Mouse (Mus musculus): ENCODE measurements around the gene Coro6.

Coro6 gene

DNA sequence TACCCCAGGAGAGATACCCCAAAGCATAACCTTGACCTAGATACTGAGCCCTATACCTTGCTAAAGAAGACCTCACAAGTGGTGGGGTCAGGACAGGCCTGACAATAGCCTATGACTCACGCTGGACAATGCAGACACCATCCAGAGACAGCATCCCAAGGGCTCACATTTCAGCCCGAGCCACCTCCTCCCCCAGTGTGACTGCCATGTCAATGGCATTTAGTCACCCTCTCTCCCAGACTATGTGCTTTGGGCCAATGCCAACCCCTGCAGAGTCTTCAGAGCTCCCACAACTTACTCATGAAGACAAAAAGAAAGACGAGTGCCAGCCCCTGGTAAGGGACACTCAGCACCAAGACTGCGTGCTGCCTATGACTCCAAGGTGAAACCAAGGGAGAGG, 2.5 kb downstream of the Coro6 start:
- no peak for DNase-seq (ENCODE audit: low spot score in 2 of 2)

DNA sequence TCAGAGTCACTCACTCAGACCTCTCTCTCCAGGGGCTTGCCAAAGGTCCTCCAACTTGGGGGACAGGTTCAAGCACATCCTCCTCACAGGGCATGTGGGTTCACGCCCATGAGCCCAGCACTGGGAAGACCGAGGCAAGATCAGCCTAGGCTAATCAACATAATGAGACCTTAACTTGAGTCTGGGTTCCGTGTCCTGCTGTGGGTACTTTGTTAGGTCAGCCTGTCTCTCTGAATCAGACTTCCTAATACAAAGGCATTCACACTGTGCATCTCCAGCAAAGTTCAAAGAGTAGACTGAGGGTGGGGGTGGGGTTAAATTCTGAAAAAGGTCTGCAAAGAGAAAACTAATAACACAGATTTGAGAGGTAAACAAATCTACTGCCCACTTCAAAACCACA, 2.9 kb downstream of the Coro6 start:
- no peak for DNase-seq (ENCODE audit: low spot score in 2 of 2)

DNA sequence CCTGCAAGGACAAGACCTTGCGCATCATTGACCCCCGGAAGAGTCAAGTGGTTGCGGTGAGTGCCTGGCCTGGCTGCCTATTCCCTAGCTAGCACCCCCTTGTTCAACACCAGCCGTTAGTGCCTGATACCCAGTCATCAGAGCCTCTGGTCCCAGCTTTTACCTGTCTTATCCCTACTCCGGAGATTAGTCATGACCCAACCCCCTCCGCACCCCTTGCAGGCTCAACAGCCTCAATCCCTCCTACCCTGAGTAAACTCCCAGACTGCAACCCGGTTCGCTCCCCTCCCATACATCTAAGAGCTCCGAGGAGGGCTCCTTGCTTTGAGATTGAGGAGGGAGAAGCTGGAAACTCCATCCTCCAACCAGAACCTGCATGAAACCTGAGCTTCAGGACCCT, 4.3 kb downstream of the Coro6 start:
- DNase-seq (ENCODE audit: low spot score in 2 of 2) = no peak

DNA sequence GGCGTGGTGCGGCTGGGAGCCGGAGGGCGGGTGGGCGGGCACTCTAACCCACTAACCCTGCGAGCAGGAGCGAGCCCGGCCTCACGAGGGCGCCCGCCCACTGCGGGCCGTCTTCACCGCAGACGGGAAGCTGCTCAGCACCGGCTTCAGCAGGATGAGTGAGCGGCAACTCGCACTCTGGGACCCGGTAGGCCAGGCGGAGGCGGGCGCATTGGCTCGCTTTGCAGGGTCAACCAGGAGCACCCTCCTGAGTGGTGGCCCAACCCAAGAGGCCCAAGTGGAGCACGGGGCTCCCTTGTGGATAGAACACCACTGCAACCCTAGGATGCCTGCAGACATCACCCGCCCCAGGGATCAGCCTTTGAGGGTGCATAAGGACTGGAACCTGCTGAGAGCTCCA, 4.9 kb downstream of the Coro6 start:
- peak; percentile 71 to 78 for DNase-seq (ENCODE audit: low spot score in 2 of 2)

DNA sequence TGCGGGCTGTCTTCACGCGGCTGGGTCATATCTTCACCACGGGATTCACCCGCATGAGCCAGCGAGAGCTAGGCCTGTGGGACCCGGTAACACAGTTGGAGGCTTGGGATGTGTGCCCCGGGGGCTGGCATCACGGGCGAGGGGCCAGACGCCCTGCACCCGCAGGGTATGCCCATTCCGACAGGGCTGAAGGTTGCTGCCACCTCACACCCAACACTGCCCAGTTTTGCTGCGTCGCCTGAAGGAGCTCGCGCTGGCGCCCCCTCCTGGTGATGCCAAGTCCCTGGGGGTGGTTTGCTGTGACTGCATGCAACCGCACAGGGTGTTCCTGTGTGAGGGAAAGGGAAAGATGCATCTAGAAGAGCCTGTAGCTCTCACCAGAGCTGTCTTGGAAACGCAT, 5.6 kb downstream of the Coro6 start:
- DNase-seq (ENCODE audit: low spot score in 2 of 2) = peak; percentile 69 to 81

DNA sequence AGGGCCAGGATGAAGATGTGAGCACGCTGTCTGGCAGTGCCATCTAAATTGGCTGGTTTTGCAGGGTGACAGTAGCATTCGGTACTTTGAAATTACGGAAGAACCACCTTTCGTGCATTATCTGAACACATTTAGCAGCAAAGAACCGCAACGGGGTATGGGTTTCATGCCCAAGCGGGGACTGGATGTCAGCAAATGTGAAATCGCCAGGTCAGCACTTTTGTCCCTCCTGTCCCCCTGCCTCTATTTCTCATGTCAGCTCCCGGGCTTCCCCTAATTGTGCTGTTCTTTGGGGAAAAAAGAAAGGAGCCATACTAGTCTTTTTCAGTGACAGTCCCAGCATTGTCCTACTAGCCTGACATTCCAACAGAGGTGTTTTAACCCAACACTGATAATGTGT, 6.2 kb downstream of the Coro6 start:
- DNase-seq (ENCODE audit: low spot score in 2 of 2) = no peak

DNA sequence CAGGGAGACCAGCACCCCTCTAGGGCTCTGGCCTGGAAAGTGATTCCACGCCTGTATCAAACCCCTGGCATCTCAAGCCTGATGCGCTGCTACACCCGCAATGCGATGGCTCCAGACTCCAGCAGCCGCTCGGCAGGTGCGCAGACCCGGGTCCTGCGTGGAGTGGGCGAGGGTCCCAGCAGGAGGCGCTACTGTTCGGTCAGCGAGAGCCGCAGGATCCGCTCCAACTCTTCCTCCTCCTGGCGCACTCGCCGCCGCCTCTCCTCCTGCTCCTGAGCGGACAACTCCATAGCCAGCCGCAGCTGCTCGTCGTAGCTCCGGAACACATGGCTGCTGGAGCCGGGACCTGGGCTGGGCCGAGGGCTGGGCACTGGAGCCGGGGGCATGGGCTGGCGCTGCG, 9.2 kb downstream of the Coro6 start:
- DNase-seq (ENCODE audit: low spot score in 2 of 2) = no peak

DNA sequence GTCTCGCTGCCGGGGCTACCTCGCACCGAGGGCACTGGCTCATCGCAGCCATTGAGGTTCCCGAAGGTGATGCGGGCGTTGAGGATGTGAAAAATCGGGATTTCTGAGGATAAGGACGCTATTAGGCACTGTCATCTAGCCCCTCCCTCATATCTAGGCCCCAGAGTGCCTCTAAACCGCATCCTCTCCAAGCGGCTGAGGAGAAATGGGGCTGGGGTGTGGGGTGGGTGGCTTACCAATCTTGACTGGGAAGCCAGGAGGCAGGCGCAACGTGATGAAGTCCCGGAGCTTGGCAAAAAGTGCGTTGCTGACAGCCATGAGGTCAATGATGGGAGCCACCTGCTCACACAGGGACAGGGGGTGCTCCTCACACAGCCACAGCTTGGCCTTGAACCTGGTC, 10.6 kb downstream of the Coro6 start:
- DNase-seq (ENCODE audit: low spot score in 2 of 2) = no peak

DNA sequence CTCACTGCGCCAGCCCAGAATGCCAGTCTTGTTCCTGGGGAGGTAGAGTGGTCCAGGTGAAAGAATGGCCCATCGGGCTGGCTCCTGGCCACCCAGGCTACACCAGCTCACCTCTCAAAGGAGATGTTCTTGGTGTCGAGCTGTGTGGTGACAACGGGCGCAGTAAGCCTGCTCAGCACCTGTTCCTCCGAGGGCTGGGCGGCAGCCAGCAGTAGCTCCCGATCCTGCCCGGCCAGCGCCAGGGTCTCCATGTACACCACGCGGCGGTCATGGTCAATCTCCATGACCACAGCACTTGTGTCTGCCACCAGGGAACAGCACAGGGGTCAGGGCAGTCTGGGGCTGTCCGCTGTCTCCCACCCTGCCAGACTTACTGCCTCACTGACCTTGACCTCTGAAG, 14.0 kb downstream of the Coro6 start:
- DNase-seq (ENCODE audit: low spot score in 2 of 2) = no peak

DNA sequence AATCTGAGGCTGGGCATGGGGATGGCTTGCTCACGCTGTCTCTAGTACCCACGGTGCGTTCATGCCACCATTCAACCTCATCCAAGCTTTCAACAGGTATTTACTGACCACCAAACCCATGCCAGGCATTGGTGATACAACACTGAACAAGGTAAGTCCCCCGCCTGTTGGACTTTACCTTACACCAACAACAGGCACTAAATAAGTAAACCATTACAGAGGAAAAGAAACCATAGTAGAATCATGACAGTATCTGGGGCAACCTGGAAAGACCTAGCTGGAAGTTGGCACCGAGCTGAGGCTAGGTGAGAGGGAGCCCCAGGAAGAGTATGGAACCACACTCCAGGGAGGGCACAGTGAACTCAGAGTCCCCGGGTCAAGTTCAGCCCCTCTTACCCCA, 14.7 kb downstream of the Coro6 start:
- DNase-seq (ENCODE audit: low spot score in 2 of 2) = no peak

DNA sequence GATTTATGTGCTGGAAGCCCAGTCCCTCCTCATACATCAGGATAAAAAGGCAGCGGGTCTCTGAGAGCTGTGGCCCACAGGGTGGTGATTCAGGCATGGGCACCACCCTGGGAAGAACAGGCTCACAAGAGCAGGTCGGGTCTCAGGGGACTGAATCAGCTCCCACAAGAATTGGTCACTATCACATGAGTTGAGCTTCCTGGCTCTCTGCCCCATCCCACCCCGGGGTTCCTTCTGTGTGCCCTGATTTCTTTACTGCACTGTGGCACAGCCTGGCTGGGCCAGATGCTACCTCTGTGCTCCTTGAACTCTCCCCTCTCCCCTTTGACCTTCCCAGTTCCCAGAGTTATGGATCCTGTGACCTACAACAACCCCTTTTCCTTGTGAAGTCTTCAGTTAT, 20.8 kb downstream of the Coro6 start:
- DNase-seq (ENCODE audit: low spot score in 2 of 2) = no peak

DNA sequence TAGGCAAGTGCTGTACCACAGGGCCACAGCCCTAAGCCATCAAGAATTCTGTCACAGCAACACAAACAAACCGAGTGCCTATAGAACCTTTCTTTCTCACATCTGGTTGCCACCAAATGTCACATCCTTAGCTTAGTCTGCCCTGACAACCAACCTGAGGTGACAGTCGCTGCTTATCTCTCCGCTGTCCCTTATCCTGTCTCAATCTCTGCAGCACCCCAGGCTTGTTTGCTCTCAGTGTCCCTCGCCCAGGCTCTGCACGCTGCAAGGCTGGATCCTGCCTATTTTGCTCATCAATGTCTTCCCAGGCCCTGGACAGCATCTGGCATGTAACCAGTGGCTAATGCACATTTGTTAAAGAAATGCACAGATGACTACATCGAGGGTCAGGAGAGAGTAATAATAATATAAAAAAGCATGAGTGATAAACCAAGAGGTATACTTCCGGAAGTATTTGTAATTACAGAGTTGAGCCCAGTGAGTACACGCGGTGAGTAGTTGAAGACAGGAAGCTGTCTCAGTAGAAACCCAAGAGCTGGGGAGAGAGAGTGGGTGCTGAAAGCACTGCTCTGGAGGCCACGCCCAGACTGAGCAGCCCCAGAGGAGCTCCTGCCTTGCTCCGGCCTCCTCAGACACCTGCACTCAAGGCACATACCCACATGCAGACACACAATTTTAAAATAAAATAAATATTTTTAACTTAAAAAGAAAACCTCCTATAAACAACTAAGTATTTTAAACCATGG, 21.5 kb downstream of the Coro6 start:
- peak; percentile 37 to 52 for DNase-seq (ENCODE audit: low spot score in 2 of 2)

DNA sequence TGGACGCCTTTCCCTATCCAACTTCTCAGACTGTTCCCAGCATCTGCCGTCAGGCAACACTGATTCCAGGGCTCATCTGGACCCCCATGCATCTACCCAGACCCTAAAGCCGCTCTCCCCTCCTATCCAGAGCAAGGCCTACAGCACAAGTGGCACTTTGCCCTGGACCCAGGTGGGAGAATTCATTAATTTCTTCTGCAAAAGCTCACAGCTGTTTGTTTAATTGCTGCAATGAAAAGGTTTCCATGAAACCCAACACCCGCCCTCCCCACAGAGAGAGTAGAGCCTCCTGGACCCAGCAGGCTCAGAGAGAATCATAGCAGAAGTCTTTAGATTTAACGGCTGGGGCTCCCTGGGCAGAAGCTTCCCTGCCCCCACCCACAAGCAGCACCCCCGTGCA, 23.0 kb downstream of the Coro6 start:
- DNase-seq (ENCODE audit: low spot score in 2 of 2) = no peak

DNA sequence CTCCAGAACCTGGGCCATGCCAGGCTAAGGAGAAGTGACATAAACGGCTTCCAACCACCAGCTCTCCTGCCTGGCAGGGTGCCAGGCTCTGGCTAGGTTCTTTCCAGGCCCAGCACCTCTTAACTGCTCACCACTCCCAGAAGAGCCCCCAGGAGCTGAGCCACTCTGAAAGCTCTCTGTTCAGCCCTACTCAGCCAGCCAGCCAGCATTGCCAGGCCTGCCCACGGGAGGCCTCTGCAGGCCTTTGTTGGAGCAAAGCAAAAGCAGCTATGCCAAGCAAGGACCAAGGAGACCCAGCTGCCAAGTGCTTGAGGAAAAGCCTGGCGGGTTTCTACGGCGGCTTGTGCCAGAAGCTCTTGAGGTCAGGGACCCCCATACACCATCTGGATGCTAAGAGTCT, 24.6 kb downstream of the Coro6 start:
- DNase-seq (ENCODE audit: low spot score in 2 of 2) = no peak

DNA sequence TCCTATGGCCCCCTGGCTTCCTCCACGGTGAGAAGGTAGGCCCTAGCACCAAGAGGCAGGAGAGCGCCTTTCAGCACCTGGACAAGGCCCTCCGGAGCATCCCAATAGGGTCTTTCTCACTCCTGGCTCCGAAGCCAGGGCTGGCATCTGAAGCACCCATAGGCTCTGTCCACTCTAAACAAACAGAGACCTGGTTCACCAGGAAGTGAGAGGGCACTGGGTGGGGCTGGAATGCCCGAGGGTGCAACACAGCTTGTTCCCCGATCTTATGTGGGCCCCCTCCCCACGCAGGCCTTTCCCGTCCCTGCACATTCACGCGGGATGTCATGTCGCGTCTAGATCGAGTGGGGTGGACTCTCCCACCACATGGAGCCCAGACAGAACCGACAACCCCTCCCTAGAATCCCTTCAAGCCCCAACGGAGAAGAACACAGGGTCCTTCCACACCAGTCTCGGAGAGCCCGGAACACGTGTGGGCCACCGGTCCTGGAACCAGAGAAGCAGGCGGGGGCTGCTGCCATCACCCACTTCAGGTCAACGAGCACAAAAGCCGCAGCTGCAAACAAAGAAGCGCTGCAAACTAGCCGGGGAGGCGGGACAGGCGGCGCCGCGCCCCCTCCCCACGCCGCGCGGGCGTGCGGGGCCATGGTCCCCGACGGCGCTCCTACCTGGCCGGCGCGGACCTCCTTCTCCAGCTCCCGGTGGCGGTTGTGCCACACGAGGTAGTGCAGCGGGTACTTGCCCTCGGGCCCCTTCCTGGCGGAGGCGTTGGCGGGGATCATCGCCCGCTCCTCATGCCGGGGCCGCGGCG, 26.8 kb downstream of the Coro6 start:
- DNase-seq (ENCODE audit: low spot score in 2 of 2) = no peak

DNA sequence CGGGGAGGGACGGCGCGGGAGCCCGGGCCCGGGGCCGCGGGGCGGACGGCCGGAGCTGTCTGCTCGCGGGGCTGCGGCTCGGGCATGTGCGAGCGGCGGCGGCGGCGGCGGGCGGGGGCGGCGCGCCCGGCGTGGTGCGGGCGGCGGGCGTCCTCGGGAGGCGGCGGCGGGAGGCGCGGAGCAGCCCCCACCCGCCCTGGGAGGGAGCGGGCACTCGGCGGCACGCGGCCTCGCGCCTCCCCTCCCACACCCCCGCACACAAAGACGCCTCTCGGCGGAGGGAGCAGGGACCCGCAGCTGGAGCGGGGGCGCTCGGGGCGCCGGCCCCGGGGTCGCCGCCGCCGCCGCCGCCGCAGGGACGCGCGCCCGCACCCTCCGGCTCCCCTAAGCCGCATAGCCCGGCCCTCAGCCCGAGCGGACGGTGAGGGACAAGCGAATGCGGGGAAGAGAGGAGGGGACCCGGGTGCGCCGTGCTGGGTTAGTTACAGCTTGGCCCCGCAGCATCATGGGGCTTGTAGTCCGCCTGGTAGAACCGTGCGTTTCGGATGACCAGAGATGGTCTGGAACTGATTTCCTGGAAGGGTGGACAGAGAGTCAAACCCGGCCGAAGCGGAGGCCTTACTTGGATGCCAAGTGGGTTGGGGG, 27.5 kb downstream of the Coro6 start, which contains the start of gene Ankrd13b:
Gene Ankrd13b, minus strand, starts transcription at position 88 of the 645 bp plus-strand sequence.
- peak in 1 of 2 experiments; percentile 32 for DNase-seq (ENCODE audit: low spot score in 2 of 2)

DNA sequence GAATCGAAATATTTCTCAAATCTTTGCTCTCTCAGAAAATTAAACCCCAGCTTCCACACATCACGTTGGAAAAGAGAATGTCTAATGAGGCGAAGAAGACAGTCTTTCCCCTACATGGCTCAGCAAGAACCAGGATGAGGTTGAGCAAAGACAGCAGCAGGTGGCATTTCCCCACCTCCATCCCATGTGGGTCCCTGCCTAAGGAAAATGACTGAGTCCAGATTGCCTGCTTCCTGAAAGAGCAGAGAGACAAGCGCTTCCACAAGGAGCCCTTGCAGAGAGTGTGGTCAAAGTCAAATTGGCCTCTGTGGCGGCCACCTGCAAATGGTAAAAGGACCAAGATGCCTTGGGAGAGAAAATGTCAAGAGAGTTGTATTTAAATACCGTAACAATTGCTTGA, 28.2 kb downstream of the Coro6 start:
- DNase-seq (ENCODE audit: low spot score in 2 of 2) = no peak

DNA sequence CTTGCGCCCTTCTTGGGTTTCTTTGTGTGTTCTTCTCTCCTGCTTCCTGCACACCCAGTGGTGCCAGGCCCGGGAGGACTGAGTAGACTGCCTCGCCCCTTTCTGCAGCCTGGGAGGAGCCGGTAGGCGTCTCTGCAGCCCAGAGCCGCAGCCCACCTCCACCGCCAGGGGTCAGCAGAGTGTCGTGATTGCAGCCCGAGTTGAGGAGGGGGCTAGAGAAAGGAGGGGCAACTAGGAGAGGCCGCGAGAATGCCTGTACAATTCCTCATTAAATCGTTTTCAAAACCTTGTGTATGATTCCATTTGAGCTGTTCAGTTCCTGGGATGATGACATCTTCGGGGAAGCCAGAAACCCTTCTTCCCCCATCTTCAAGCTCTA, 28.9 kb downstream of the Coro6 start:
- DNase-seq (ENCODE audit: low spot score in 2 of 2) = peak; percentile 71 to 84

DNA sequence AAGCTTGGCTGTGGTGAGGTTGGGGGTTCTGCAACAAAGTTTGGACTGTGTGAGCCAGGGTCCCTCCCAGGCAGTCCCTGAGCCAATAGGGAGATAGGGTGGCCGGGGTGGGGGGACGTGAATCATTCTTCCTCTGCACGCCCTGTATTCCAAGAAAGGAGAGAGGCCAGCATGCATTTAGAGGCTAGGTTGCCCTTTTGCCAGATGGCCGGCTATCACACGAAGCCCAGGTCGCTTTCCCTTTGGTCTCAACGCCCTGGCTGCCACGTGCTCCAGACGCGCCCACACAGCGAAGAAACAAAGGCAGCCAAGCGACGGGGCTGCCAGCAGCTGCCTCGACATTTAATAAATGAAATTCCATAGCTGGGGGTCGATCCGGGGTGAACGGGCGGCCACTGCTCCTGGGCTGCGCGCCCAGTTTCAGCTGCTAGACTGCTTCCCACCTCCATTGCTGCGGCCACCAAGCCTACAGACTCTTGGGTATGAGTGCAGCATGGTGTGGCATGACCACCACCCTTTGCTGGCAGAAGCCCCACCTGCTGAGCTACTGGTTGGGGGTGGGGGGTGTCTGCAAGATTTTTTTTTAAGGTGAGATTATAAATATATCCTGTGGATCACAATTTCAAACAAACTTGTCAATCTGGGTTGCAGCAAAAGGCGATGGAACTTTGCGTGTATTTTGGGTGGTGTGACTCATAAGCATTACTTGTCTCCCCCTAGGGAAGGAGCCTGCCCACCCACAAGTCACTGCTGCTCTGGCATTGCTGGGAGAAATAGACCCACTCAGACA, 29.5 kb downstream of the Coro6 start:
- peak in 1 of 2 experiments; percentile 30 for DNase-seq (ENCODE audit: low spot score in 2 of 2)

DNA sequence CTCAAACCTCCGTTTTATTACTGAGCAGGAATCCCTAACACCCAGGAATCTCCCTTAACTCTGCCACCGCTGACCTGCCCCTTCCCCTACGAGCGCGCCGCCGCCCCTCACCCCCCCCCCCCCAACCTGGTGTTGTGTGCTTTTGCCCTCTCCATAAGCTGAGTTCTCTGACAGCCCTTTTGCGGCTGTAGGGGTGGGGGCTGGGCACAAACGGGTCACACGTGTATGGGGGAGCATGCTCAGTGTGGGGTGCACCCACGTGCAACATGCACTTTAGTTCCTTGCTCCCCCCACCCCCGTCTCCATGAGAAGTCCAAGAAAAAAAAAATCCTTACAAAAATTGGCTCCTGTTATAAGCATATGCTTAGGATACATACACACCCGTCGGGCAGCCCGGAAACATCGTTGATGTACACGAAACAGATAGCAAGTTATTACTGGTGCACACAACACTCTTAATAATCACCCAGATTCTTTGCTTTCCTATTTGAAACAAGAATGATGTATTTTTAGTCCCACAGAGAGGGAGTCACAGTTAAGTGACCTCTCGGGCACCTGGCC, 30.2 kb downstream of the Coro6 start:
- no peak for DNase-seq (ENCODE audit: low spot score in 2 of 2)

DNA sequence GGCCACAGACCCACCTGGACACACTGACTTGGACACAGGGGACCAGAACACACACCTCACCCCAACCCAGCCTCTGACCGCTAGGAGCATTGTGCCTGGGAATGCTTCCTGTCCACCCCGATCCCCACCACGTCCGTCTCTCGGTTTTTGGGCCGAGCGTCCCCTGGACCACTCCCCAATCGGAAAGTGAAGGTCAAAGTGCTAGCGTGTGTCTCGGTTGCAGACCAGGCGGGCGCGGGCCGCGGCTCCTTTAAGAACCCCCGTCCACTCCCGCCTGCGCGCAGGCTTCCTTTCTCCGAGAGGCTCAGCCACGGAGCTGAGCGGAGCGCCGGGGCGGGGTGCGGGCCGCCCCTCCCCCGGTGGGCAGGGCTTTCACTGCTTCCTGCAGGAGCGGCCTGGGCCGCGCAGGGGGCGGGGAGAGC, 30.7 kb downstream of the Coro6 start:
- DNase-seq (ENCODE audit: low spot score in 2 of 2) = peak; percentile 69 to 83
